Mouse (Mus musculus) forebrain, embryonic 12.5 days (tissue): ENCODE results near the gene Snx21. TPM values are rescaled to one million over a fixed set of nuclear protein-coding genes. Genes with fewer than 3 reads are reported as not detected.

Source experiments
- ATAC-seq: fragments of 200-750 bp; cut with Nextera tagmentation; 2 replicates; pipeline ENCODE4 v1.8.0; 2017; ENCODE audit warnings: moderate TSS enrichment; ENCODE audit not compliant: low FRiP score
- H3K27ac ChIP-seq: fragments of 300-500 bp; sonication (generic); 2 replicates; pipeline ENCODE4 v1.5.1; 2016; ENCODE audit warnings: mild to moderate bottlenecking
- H3K27me3 ChIP-seq: fragments of 300-500 bp; sonication (generic); 2 replicates; pipeline ENCODE4 v1.6.1; 2016; ENCODE audit warnings: mild to moderate bottlenecking
- H3K36me3 ChIP-seq: fragments of 300-500 bp; sonication (generic); replicated peaks from 2 replicates; pipeline ENCODE4 v1.6.1; 2016; ENCODE audit warnings: mild to moderate bottlenecking
- H3K4me1 ChIP-seq: fragments of 300-500 bp; sonication (generic); 2 replicates; pipeline ENCODE4 v1.6.1; 2016
- H3K4me2 ChIP-seq: fragments of 300-500 bp; sonication (generic); 2 replicates; pipeline ENCODE4 v1.6.1; 2016; ENCODE audit warnings: mild to moderate bottlenecking, moderate library complexity
- H3K4me3 ChIP-seq: fragments of 300-500 bp; sonication (generic); replicated peaks from 2 replicates; pipeline ENCODE4 v1.5.1; 2016; ENCODE audit warnings: mild to moderate bottlenecking
- H3K9ac ChIP-seq: fragments of 300-500 bp; sonication (generic); 2 replicates; pipeline ENCODE4 v1.6.1; 2016; ENCODE audit warnings: mild to moderate bottlenecking
- H3K9me3 ChIP-seq: fragments of 300-500 bp; sonication (generic); 2 replicates; pipeline ENCODE4 v1.6.1; 2016
- WGBS: fragments of 180-500 bp; shearing (Covaris S2); methylation state at CpG from one replicate; pipeline ENCODE4 v1.1.7; 2016; 5-methylcytosine and 5-hydroxymethylcytosine counted together
- polyA plus RNA-seq: library from polyadenylated mRNA; unstranded; fragments of >200 nt; fragmentation: Nextera tagmentation; extraction: Ambion mirVana; gene quantifications from 2 replicates; pipeline ENCODE4 v1.2.1, GENCODE M21; 2016

Snx21 gene
- polyA plus RNA-seq, 1 experiment from 2014 or later = 13.0 TPM

DNA sequence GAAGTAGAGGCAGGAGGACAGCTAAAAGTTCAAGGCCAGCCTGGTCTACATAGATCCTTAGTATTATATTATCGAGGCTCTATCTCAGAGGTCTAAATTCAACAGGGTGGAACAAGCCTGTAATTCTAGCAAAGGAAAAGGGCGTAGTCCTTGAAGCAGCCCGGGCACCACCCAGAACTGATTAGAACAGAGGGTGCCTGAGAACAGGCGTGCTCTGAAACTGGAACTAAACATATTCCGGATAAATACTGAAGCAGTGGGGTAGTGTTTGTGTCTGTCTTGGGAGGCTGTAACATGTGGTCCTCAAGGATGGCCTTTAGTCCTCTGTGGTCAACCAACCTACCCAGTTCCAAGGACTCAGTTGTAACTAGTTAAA is 11.6 kb upstream of the Snx21 start:
- H3K9me3 ChIP-seq = no peaks in the 10 kb centered on the region
- no peak for ATAC-seq
- peaks cover 25% of the 10 kb centered on the region for H3K4me1 ChIP-seq
- peaks cover 4% of the 10 kb centered on the region; the same call in 1 of the 2 replicates for H3K27me3 ChIP-seq
- H3K4me2 ChIP-seq = no peak overlapping the region
- no peak overlapping the region for H3K4me3 ChIP-seq
- WGBS = 90% methylated on average over 5 of the region's 5 CpGs
- H3K27ac ChIP-seq = 0 out of 2 replicates have a peak overlapping the region, but pooled peaks have one; percentile 19
- H3K9ac ChIP-seq = no peak overlapping the region
- H3K36me3 ChIP-seq = peaks cover 24% of the 10 kb centered on the region

DNA sequence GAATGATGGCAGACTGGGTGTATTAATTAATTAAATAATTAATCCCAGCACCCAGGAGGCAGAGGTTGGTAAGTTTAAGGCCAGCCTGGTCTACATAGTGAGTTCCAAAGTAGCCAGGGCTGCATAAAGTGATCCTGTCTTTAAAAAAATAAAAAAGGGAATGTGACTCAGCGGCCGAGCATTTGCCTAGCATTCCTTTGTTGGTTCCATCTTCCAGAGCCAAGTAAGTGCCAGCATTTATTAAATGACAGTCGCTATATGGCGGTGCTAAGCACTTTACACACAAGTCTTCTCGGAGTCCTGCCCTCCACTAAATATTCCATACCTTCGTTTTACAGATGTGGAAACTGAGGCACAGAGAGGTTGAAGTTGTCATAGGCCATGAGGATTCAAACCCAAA is 9.5 kb upstream of the Snx21 start:
- no peak overlapping the region for H3K4me3 ChIP-seq
- no peak overlapping the region for H3K4me2 ChIP-seq
- H3K27ac ChIP-seq = no peak overlapping the region
- H3K9ac ChIP-seq = no peak overlapping the region
- 90% methylated on average over 6 of the region's 6 CpGs for WGBS
- peaks cover 22% of the 10 kb centered on the region for H3K36me3 ChIP-seq
- no peak for ATAC-seq
- peaks cover 4% of the 10 kb centered on the region; the same call in 1 of the 2 replicates for H3K27me3 ChIP-seq
- peaks cover 13% of the 10 kb centered on the region for H3K4me1 ChIP-seq
- H3K9me3 ChIP-seq = no peaks in the 10 kb centered on the region

DNA sequence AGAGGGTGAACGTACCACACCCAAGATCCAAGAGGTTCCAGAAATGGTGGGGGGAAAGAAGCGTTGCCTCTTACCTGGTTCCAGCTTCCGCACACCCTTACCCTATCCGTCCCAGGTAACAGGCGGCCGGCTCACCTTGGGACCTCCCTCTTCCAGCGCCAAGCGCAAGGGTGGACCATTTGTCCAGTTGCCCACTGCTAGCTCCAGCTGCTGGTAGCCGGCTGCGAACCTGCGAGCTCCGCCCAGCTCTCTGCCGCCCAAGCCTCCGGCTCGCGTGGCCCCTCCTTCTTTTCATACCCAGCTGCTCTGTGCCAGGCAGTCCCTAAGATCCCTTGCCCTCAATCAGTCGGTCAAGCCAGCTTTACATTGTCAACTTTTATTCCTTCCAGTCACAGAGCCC is 8.8 kb upstream of the Snx21 start:
- Histone ChIP-seq H3K27ac (no peak overlapping the region), H3K4me3 (no peak overlapping the region), H3K4me2 (no peak overlapping the region), H3K4me1 (peaks cover 6% of the 10 kb centered on the region), H3K9me3 (no peaks in the 10 kb centered on the region), H3K9ac (no peak overlapping the region), H3K27me3 (peaks cover 4% of the 10 kb centered on the region), H3K36me3 (peaks cover 15% of the 10 kb centered on the region)
- no peak for ATAC-seq
- WGBS = 70% methylated on average over 17 of the region's 17 CpGs

DNA sequence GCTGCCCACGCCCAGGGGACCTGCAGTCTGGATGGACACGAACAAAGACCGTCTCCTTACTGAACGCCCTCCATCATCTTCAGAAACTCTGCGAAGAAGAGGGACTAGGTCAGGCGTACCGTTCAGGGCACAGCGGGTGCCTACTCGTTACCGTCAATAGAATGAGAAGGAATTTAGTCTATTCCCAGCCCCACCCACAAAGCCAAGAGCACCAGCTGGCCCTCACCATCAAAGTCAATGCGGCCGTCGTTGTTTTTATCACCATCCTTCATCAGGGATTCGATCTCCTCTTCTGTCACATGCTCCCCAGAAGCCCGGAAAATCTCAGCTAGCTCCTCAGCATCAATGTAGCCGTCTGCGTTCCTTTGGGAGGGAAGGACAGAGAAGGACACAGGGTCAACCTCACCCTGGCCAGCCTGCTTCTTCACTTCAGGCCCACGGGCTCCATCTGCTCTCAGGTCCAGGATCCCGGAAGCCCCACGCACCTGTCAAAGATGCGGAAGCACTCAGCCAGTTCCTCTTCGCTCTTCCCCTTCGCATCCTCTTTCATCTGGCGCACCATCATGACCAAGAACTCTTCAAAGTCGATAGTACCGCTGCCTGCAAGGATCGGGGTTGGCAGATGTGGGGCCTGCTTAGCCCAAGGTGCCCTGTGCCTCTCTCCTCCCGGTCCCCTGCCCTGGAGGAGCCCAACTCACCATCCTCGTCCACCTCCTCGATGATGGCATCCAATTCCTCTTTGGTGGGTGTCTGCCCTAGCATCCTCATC is 8.2 kb upstream of the Snx21 start:
- Histone ChIP-seq H3K4me3 (no peak overlapping the region), H3K9me3 (no peaks in the 10 kb centered on the region), H3K27ac (no peak overlapping the region), H3K27me3 (peaks cover 4% of the 10 kb centered on the region), H3K36me3 (peaks cover 9% of the 10 kb centered on the region), H3K9ac (no peak overlapping the region), H3K4me2 (no peak overlapping the region), H3K4me1 (no peaks in the 10 kb centered on the region)
- no peak for ATAC-seq
- 83% methylated on average over 30 of the region's 30 CpGs for whole genome bisulfite sequencing

DNA sequence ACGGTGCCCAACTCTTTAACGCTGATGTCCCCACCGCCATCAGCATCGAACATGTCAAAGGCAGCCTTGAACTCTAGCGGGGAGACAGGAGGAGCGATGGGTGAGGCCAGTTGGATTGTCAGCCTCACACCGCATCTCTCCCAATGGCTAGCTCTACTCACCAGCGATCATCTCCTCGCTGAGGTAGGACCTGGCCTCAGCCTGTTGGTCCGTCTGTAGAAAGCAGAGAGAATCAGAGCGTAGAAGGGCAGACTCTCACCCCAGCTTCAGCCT is 7.7 kb upstream of the Snx21 start:
- Histone ChIP-seq H3K9me3 (no peaks in the 10 kb centered on the region), H3K27ac (no peak overlapping the region), H3K9ac (no peak overlapping the region), H3K27me3 (peaks cover 5% of the 10 kb centered on the region), H3K36me3 (peaks cover 4% of the 10 kb centered on the region; the same call in 1 of the 2 replicates), H3K4me2 (no peak overlapping the region), H3K4me3 (no peak overlapping the region), H3K4me1 (no peaks in the 10 kb centered on the region)
- no peak for ATAC-seq
- 93% methylated on average over 11 of the region's 11 CpGs for WGBS

DNA sequence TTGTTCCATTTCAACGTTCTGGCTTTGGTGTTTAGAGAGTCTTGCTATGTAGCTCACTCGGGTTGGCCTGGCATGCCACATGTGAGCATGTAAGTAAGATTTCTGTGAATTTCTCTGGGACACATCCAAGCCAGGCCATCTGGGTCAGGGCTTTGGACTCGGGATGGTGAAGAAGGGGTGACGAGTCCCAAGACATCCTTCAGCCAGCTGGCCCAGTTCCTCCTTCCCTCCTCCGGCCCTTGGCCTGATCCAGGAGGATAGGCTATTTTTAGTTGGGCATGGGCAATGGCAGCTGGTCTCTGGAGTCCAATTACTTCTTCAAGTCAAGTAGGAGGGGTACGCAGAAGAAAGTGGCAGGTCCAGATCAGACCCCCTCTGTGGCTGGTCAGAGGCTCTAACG is 6.8 kb upstream of the Snx21 start:
- H3K27me3 ChIP-seq = peaks cover 7% of the 10 kb centered on the region
- H3K4me2 ChIP-seq = no peak overlapping the region
- ATAC-seq = no peak
- 89% methylated on average over 7 of the region's 7 CpGs for WGBS
- no peaks in the 10 kb centered on the region for H3K9me3 ChIP-seq
- no peak overlapping the region for H3K9ac ChIP-seq
- no peaks in the 10 kb centered on the region for H3K36me3 ChIP-seq
- H3K4me3 ChIP-seq = no peak overlapping the region
- H3K4me1 ChIP-seq = no peaks in the 10 kb centered on the region
- no peak overlapping the region for H3K27ac ChIP-seq

DNA sequence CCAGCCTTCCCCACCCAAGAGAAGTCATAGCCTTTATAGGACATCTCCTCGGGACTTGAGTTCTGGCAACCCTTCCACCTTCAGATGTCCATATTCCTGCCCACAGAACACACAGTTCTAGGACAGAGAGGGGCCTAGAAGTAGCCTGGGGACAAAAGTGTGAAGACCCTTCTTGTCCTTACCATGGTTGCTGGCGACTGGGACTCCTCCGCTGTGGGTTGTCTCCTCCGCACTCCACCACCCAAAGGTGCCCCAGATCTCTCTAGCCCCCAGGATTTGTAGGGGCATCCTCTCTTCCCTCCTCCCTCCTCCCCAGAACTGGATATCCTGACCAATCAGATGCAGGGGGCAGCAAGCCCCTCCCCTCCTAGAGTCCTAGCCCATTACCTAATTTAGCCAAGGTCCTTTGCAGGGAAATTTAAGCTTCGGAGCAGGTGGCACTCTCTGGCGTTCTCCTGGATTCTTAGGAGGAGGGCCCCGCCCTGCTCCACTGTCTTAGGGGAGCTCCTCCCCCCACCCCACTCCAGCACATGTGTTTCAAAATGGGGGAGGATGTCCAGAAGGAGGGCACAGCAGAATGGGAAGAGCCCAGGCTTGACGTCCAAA is 6.0 kb upstream of the Snx21 start, which contains the start of gene Tnnc2:
Gene Tnnc2 (minus strand): TSS at position 487 of the 606 bp plus-strand sequence.
- Histone ChIP-seq H3K9me3 (no peaks in the 10 kb centered on the region), H3K4me1 (peaks cover under 1% of the 10 kb centered on the region; the same call in 1 of the 2 replicates), H3K4me2 (no peak within 1 kb of the TSS), H3K36me3 (no peaks in the 10 kb centered on the region), H3K27ac (no peak within 1 kb of the TSS), H3K4me3 (no peak within 1 kb of the TSS), H3K9ac (no peak within 1 kb of the TSS), H3K27me3 (peaks cover 7% of the 10 kb centered on the region)
- 70% methylated on average over 8 of the region's 8 CpGs for WGBS
- no peak for ATAC-seq

DNA sequence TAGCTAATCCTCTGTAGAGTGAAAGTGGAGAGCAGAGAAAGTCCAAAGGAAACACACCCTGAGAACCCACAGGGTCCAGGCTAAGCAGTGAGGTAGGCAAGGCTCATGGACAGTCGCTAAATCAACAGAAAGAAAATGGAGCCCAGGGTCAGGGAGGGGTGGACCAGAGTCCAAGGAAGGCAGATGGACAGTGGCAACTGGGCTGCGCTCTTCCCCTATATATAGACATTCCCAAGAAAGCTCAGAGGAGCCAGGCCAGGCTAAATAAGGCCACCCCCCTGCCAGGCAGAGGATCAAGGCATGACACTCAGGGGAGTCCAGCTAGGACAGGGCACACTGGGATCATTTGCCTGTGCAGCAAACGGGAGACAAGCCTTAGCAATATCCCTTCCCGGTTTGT is 3.7 kb upstream of the Snx21 start:
- peaks cover 6% of the 10 kb centered on the region for H3K27me3 ChIP-seq
- no peak for ATAC-seq
- H3K4me3 ChIP-seq = no peak overlapping the region
- 84% methylated on average over 4 of the region's 4 CpGs for WGBS
- no peaks in the 10 kb centered on the region for H3K9me3 ChIP-seq
- H3K36me3 ChIP-seq = no peaks in the 10 kb centered on the region
- H3K4me2 ChIP-seq = no peak overlapping the region
- no peak overlapping the region for H3K9ac ChIP-seq
- peaks cover 17% of the 10 kb centered on the region for H3K4me1 ChIP-seq
- no peak overlapping the region for H3K27ac ChIP-seq

DNA sequence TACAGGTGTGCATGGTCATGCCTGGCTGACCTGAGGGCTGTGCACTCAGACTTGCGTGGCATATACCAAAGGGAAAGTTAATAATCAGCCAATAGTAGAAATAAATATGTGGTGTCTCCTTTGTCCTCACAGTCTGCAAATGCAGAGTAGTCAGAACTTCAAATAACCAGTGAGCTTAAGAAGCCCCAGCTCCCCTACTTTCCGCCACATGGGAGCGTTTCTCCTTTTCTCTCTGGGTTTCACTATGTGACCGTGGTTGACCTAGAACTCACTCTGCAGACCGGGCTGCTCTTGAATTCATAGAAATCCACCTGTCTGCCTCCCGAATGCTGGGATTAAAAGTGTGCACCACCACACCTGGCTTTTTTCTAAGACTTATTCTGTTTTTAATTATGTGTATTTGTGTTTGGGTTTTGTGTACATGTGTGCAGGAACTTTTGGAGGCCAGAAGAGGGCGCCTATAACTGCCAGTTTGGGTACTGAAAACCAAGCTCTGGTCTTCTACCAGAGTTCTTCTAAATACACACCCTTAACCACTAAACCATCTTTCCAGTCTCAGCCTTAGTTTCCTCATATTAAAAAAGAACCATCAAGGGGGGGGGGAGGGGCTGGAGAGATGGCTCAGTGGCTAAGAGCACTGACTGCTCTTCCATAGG is 1.6 kb upstream of the Snx21 start:
- H3K36me3 ChIP-seq = peaks cover 3% of the 10 kb centered on the region
- no peak overlapping the region for H3K4me3 ChIP-seq
- no peak overlapping the region for H3K9ac ChIP-seq
- no peaks in the 10 kb centered on the region for H3K9me3 ChIP-seq
- no peak overlapping the region for H3K27ac ChIP-seq
- 80% methylated on average over 7 of the region's 7 CpGs for WGBS
- peaks cover 20% of the 10 kb centered on the region for H3K4me1 ChIP-seq
- ATAC-seq = no peak
- H3K4me2 ChIP-seq = no peak overlapping the region
- H3K27me3 ChIP-seq = peaks cover 7% of the 10 kb centered on the region

DNA sequence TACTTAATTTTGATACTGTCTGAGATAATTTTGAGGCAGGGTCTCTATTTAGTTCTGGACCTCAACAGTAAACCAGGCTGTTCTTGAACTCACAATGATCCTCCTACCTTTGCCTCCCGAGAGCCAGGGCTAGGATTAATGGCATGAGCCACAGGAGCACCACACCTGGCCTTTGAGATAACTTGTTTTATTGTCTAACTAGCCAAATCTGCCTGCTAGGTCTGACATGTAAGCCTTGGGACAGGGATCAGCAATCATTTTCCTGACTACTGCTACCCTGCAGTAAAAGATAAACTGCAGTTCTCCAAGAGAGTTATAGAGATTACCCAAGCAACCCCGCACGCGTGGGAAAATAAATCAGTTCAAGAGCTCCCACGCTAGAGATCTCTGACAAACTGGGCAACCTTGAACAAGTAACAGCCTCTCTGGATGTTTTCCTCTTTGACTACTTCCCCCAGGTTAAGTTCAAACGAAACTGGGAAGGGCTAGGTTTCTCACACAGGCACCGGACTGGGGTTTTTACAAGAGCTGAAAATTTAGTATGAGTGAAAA is 678 bp upstream of the Snx21 start:
- Histone ChIP-seq H3K9me3 (no peaks in the 10 kb centered on the region), H3K4me3 (peak overlapping the region; percentile 67), H3K27me3 (peaks cover 7% of the 10 kb centered on the region), H3K4me2 (peak overlapping the region; percentile 91), H3K4me1 (peaks cover 20% of the 10 kb centered on the region), H3K36me3 (peaks cover 7% of the 10 kb centered on the region), H3K27ac (no peak overlapping the region), H3K9ac (peak overlapping the region; percentile 71)
- ATAC-seq = no peak
- WGBS = 14% methylated on average over 7 of the region's 7 CpGs

DNA sequence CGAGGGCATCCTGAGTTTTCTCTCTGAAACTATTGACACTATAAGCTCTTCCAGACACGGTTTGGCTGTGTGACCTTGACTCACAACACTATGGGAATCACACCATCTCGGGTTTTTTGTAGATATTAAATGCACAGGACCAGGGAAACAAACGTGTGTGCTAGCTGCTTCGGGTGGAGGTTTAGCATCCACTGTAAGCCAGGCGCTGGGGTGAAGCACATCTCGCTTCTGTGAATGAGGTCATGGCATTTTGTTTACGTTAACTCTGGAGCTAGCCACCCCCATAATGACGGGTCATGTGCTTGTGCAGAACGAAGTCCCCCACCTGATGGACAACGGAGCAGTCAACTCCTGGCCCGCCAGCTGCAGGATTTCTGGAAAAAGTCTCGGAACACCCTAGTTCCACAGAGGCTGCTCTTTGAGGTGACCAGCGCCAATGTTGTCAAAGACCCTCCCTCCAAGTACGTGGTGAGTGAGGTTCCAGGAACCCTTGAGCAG is 814 bp downstream of the Snx21 start:
- peaks cover 20% of the 10 kb centered on the region for H3K4me1 ChIP-seq
- WGBS = 9% methylated on average over 15 of the region's 15 CpGs
- ATAC-seq = peak; percentile 17; the same call in 1 of the 2 replicates
- peaks cover 17% of the 10 kb centered on the region for H3K36me3 ChIP-seq
- peak overlapping the region; percentile 67 for H3K4me3 ChIP-seq
- peak overlapping the region; percentile 71 for H3K9ac ChIP-seq
- no peaks in the 10 kb centered on the region for H3K9me3 ChIP-seq
- peak overlapping the region; percentile 73; the same call in 1 of the 2 replicates for H3K27ac ChIP-seq
- peak overlapping the region; percentile 91 for H3K4me2 ChIP-seq
- H3K27me3 ChIP-seq = peaks cover 7% of the 10 kb centered on the region

DNA sequence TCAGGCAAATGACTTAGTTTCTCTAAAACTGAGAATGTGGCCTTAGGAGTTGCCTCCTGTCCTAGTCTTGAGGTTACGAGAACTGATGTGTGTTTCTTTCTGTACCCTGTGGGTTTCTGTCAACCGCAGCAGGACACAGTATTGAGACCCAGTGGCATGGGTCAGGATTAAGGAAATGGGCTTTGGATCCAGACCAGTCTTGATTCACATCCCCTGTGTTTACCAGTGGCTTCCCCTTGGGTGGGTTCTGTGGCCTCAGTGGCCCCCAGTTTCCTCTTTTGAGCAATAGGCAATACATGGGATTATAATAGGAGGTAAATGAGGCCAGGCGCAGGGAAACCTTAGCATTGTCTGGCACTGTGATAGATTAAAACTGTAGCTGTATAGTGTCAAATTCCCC is 1.4 kb downstream of the Snx21 start:
- 87% methylated on average over 3 of the region's 3 CpGs for WGBS
- peak overlapping the region; percentile 91 for H3K4me2 ChIP-seq

More for the DNA sequence above, 1.4 kb downstream of the Snx21 start:
- H3K36me3 ChIP-seq = peaks cover 23% of the 10 kb centered on the region
- no peak for ATAC-seq
- no peak overlapping the region for H3K9ac ChIP-seq
- peaks cover 20% of the 10 kb centered on the region for H3K4me1 ChIP-seq
- no peaks in the 10 kb centered on the region for H3K9me3 ChIP-seq
- H3K27me3 ChIP-seq = peaks cover 7% of the 10 kb centered on the region
- H3K4me3 ChIP-seq = 0 out of 2 replicates have a peak overlapping the region, but pooled peaks have one; percentile 67
- no peak overlapping the region for H3K27ac ChIP-seq
